Mouse (Mus musculus) layer of hippocampus, postnatal 10 days (tissue): Measurements from ENCODE around the gene Ccsap. TPM values are rescaled to one million over a fixed set of nuclear protein-coding genes. Genes with fewer than 3 reads are reported as not detected.

Experiments
- DNase-seq, 2 experiments: peaks; one replicate each; pipeline ENCODE4 v3.0.0; 2021; ENCODE audit warnings: low spot score in 2 of 2
- total RNA-seq, 2 experiments: library from RNA; stranded (reverse); gene quantifications; 2 replicates each; pipeline ENCODE4 v1.2.3; 2021

Gene Ccsap
- total RNA-seq, 2 experiments from 2014 or later, result 49.0 to 49.8 TPM

GRCm38 (mm10) chr8:123880821-123881350 lies 20.9 kb upstream of the Ccsap start:
- no peak for DNase-seq

GRCm38 (mm10) chr8:123880271-123880670 lies 20.3 kb upstream of the Ccsap start:
- peak; percentile 44 to 46 for DNase-seq

GRCm38 (mm10) chr8:123877865-123878264 lies 17.9 kb upstream of the Ccsap start:
- no peak for DNase-seq

GRCm38 (mm10) chr8:123874324-123874723 lies 14.3 kb upstream of the Ccsap start:
- DNase-seq, result no peak

GRCm38 (mm10) chr8:123873364-123873763 lies 13.4 kb upstream of the Ccsap start:
- no peak for DNase-seq

- peak in 1 of 2 experiments; percentile 11 for DNase-seq
Measured at GRCm38 (mm10) chr8:123872048-123872447, 12.0 kb upstream of the Ccsap start.

GRCm38 (mm10) chr8:123866971-123867370 lies 7.0 kb upstream of the Ccsap start:
- DNase-seq, result no peak

- no peak for DNase-seq
Measured at GRCm38 (mm10) chr8:123865786-123866185, 5.8 kb upstream of the Ccsap start.

GRCm38 (mm10) chr8:123860386-123860785 lies 377 bp upstream of the Ccsap start:
- no peak for DNase-seq

GRCm38 (mm10) chr8:123858941-123859647 lies 915 bp downstream of the Ccsap start:
- DNase-seq, result peak; percentile 85 to 93

GRCm38 (mm10) chr8:123858574-123858940 lies 1.5 kb downstream of the Ccsap start:
- no peak for DNase-seq

- DNase-seq, result no peak
Measured at GRCm38 (mm10) chr8:123857361-123857760, 2.6 kb downstream of the Ccsap start.

GRCm38 (mm10) chr8:123854733-123855475 lies 5.1 kb downstream of the Ccsap start:
- no peak for DNase-seq

GRCm38 (mm10) chr8:123854252-123854651 lies 5.8 kb downstream of the Ccsap start:
- no peak for DNase-seq

GRCm38 (mm10) chr8:123851590-123851989 lies 8.4 kb downstream of the Ccsap start:
- no peak for DNase-seq

- no peak for DNase-seq
Measured at GRCm38 (mm10) chr8:123849352-123849751, 10.7 kb downstream of the Ccsap start.

GRCm38 (mm10) chr8:123847546-123847945 lies 12.5 kb downstream of the Ccsap start:
- DNase-seq, result no peak

- no peak for DNase-seq
Measured at GRCm38 (mm10) chr8:123846509-123846908, 13.5 kb downstream of the Ccsap start.

GRCm38 (mm10) chr8:123845991-123846390 lies 14.0 kb downstream of the Ccsap start:
- DNase-seq, result no peak

- DNase-seq, result no peak
Measured at GRCm38 (mm10) chr8:123845114-123845513, 14.9 kb downstream of the Ccsap start.

GRCm38 (mm10) chr8:123844341-123844740 lies 15.7 kb downstream of the Ccsap start:
- no peak for DNase-seq

- no peak for DNase-seq
Measured at GRCm38 (mm10) chr8:123842086-123842485, 17.9 kb downstream of the Ccsap start.
